Mouse (Mus musculus): ENCODE results near the gene Mettl15. TPM values are rescaled to one million over a fixed set of nuclear protein-coding genes. Genes with fewer than 3 reads are reported as not detected.
A peak's percentile ranks its signal among the peaks of the same experiment; 100 is the strongest.

Gene Mettl15
- total and polyA plus RNA-seq, 3 experiments: 5.1 to 11.5 (median 5.6) TPM

- H3K9me3 ChIP-seq (replicated peaks; ENCODE audit: low read length): no peaks in the 10 kb centered on the region
- dilution Hi-C loops (cut with MboI; ENCODE audit: extremely low pct_ligation_motif_present, extremely low pct_unique_long_range_greater_than_20kb, low sequenced_read_pairs): no loop called here
- no peak overlapping the region for H3K9ac ChIP-seq (ENCODE audit: insufficient read depth, low read depth)
- no peak for DNase-seq (ENCODE audit: extremely low read depth)
- no peak overlapping the region for H3K4me3 ChIP-seq (replicated peaks in 1 of 3; ENCODE audit: low read depth in 2 of 3, low read length in 2 of 3, poor library complexity in 1 of 3)
- peaks cover 2 to 20% of the 10 kb centered on the region in 2 experiments for H3K36me3 ChIP-seq (replicated peaks in 1 of 2; ENCODE audit: control insufficient read depth in 1 of 2, insufficient read depth in 1 of 2, low read length in 1 of 2)
- H3K4me2 ChIP-seq (ENCODE audit: insufficient read depth, low read depth, poor library complexity, severe bottlenecking): no peak overlapping the region
- in situ Hi-C loops (cut with MboI; ENCODE audit: low pct_ligation_motif_present, low pct_unique_long_range_greater_than_20kb, low sequenced_read_pairs): no loop called here
- H3K27ac ChIP-seq (ENCODE audit: insufficient read depth, low read depth): no peak overlapping the region
- H3K79me2 ChIP-seq (replicated peaks; ENCODE audit: control insufficient read depth, extremely low read depth, insufficient read depth, poor library complexity, severe bottlenecking): peaks cover 38% of the 10 kb centered on the region
- TF ChIP-seq JUND (conservative IDR thresholded peaks at IDR 0.05; ENCODE audit: low read depth, low read length): no peak
- no peak for TF ChIP-seq HCFC1 (IDR thresholded peaks at IDR 0.05; ENCODE audit: low read depth, low read length)
- TF ChIP-seq RCOR1 (conservative IDR thresholded peaks at IDR 0.05; ENCODE audit: low read depth, low read length): no peak
- no peak for TF ChIP-seq POLR2AphosphoS2 (IDR thresholded peaks at IDR 0.05; ENCODE audit: low read depth, low read length)
- no peak for TF ChIP-seq UBTF (IDR thresholded peaks at IDR 0.05; ENCODE audit: low read depth, low read length)
- TF ChIP-seq IRF4 (IDR thresholded peaks at IDR 0.05; ENCODE audit: low read depth, low read length): no peak
- TF ChIP-seq MXI1 (IDR thresholded peaks at IDR 0.05; ENCODE audit: low read depth, low read length): no peak
- TF ChIP-seq PAX5 (IDR thresholded peaks at IDR 0.05; ENCODE audit: low read length): no peak
- TF ChIP-seq NRF1 (IDR thresholded peaks at IDR 0.05; ENCODE audit: low read depth, low read length): no peak
- H3K27me3 ChIP-seq (replicated peaks): no peaks in the 10 kb centered on the region
- H3K4me1 ChIP-seq (ENCODE audit: control insufficient read depth in 1 of 2, insufficient read depth in 2 of 2): peaks cover 0 to 39% of the 10 kb centered on the region in 2 experiments; a peak in 3 of 4 replicates
Observed at GRCm38 (mm10) chr2:109284121-109284520, 3.6 kb upstream of the Mettl15 start.

- H3K4me1 ChIP-seq (ENCODE audit: control insufficient read depth in 1 of 2, insufficient read depth in 2 of 2): peaks cover 0 to 29% of the 10 kb centered on the region in 2 experiments; a peak in 2 of 4 replicates
- no peaks in the 10 kb centered on the region for H3K27me3 ChIP-seq (replicated peaks)
- peak overlapping the region; percentile 59 for H3K27ac ChIP-seq (ENCODE audit: insufficient read depth, low read depth)
- no peaks in the 10 kb centered on the region for H3K9me3 ChIP-seq (replicated peaks; ENCODE audit: low read length)
- peak overlapping the region; percentile 42 for H3K9ac ChIP-seq (ENCODE audit: insufficient read depth, low read depth)
- in situ Hi-C loops (cut with MboI; ENCODE audit: low pct_ligation_motif_present, low pct_unique_long_range_greater_than_20kb, low sequenced_read_pairs): no loop called here
- peaks cover 0 to 11% of the 10 kb centered on the region in 2 experiments for H3K36me3 ChIP-seq (replicated peaks in 1 of 2; ENCODE audit: control insufficient read depth in 1 of 2, insufficient read depth in 1 of 2, low read length in 1 of 2)
- dilution Hi-C loops (cut with MboI; ENCODE audit: extremely low pct_ligation_motif_present, extremely low pct_unique_long_range_greater_than_20kb, low sequenced_read_pairs): no loop called here
- H3K4me3 ChIP-seq (replicated peaks in 1 of 3; ENCODE audit: low read depth in 2 of 3, low read length in 2 of 3, poor library complexity in 1 of 3): peak overlapping the region; percentile 74 to 93 (median 90)
- no peak for DNase-seq (ENCODE audit: extremely low read depth)
- H3K4me2 ChIP-seq (ENCODE audit: insufficient read depth, low read depth, poor library complexity, severe bottlenecking): peak overlapping the region; percentile 81
- TF ChIP-seq MAFK (IDR thresholded peaks at IDR 0.05; ENCODE audit: insufficient replicate concordance, low read length) (no peak), RAD21 (IDR thresholded peaks at IDR 0.05; ENCODE audit: low read depth, low read length) (no peak), JUND (conservative IDR thresholded peaks at IDR 0.05; ENCODE audit: low read depth, low read length) (no peak), POLR2AphosphoS2 (IDR thresholded peaks at IDR 0.05; ENCODE audit: low read depth, low read length) (no peak), RCOR1 (conservative IDR thresholded peaks at IDR 0.05; ENCODE audit: low read depth, low read length) (no peak), USF1 (IDR thresholded peaks at IDR 0.05; ENCODE audit: low read depth, low read length) (no peak), MXI1 (IDR thresholded peaks at IDR 0.05; ENCODE audit: low read depth, low read length) (no peak), PAX5 (IDR thresholded peaks at IDR 0.05; ENCODE audit: low read length) (no peak)
- peaks cover 30% of the 10 kb centered on the region for H3K79me2 ChIP-seq (replicated peaks; ENCODE audit: control insufficient read depth, extremely low read depth, insufficient read depth, poor library complexity, severe bottlenecking)
Observed at GRCm38 (mm10) chr2:109281341-109281690, 768 bp upstream of the Mettl15 start.

GRCm38 (mm10) chr2:109280272-109280599 lies 312 bp downstream of the Mettl15 start:
- Histone ChIP-seq H3K9ac (ENCODE audit: insufficient read depth, low read depth) (no peak overlapping the region; the same call in 1 of the 2 replicates), H3K9me3 (replicated peaks; ENCODE audit: low read length) (no peaks in the 10 kb centered on the region), H3K27ac (ENCODE audit: insufficient read depth, low read depth) (no peak overlapping the region), H3K27me3 (replicated peaks) (no peaks in the 10 kb centered on the region), H3K36me3 (replicated peaks in 1 of 2; ENCODE audit: control insufficient read depth in 1 of 2, insufficient read depth in 1 of 2, low read length in 1 of 2) (peaks cover 0 to 6% of the 10 kb centered on the region in 2 experiments), H3K4me1 (ENCODE audit: control insufficient read depth in 1 of 2, insufficient read depth in 2 of 2) (peaks cover 0 to 19% of the 10 kb centered on the region in 2 experiments; a peak in 2 of 4 replicates), H3K4me3 (replicated peaks in 1 of 3; ENCODE audit: low read depth in 2 of 3, low read length in 2 of 3, poor library complexity in 1 of 3) (peak overlapping the region; percentile 40 to 93 (median 64)), H3K4me2 (ENCODE audit: insufficient read depth, low read depth, poor library complexity, severe bottlenecking) (peak overlapping the region; percentile 51), H3K79me2 (replicated peaks; ENCODE audit: control insufficient read depth, extremely low read depth, insufficient read depth, poor library complexity, severe bottlenecking) (peaks cover 20% of the 10 kb centered on the region)
- in situ Hi-C loops (cut with MboI; ENCODE audit: low pct_ligation_motif_present, low pct_unique_long_range_greater_than_20kb, low sequenced_read_pairs) (no loop called here), dilution Hi-C loops (cut with MboI; ENCODE audit: extremely low pct_ligation_motif_present, extremely low pct_unique_long_range_greater_than_20kb, low sequenced_read_pairs) (no loop called here)
- DNase-seq (ENCODE audit: extremely low read depth): no peak
- TF ChIP-seq ELF1 (IDR thresholded peaks at IDR 0.05; ENCODE audit: low read depth, low read length) (no peak), EP300 (IDR thresholded peaks at IDR 0.05; ENCODE audit: low read length) (no peak), JUND (conservative IDR thresholded peaks at IDR 0.05; ENCODE audit: low read depth, low read length) (no peak), NELFE (IDR thresholded peaks at IDR 0.05; ENCODE audit: low read depth, low read length) (peak; percentile 66), PAX5 (IDR thresholded peaks at IDR 0.05; ENCODE audit: low read length) (no peak), MAFK (IDR thresholded peaks at IDR 0.05; ENCODE audit: insufficient replicate concordance, low read length) (no peak), GABPA (IDR thresholded peaks at IDR 0.05; ENCODE audit: insufficient replicate concordance, low read depth, low read length) (no peak), ZMIZ1 (IDR thresholded peaks at IDR 0.05; ENCODE audit: low read depth, low read length) (no peak; the same call in 1 of the 2 replicates), TBP (conservative IDR thresholded peaks at IDR 0.05; ENCODE audit: low read depth, low read length) (no peak), MAX (IDR thresholded peaks at IDR 0.05; ENCODE audit: low read length) (peak; percentile 58), KAT2A (IDR thresholded peaks at IDR 0.05; ENCODE audit: insufficient replicate concordance, low read length) (no peak), BHLHE40 (IDR thresholded peaks at IDR 0.05; ENCODE audit: low read depth, low read length) (0 out of 2 replicates have a peak, but pooled peaks have one; percentile 12), ETS1 (conservative IDR thresholded peaks at IDR 0.05; ENCODE audit: low read depth, low read length) (no peak; the same call in 1 of the 2 replicates), USF2 (conservative IDR thresholded peaks at IDR 0.05; ENCODE audit: low read depth, low read length) (no peak), SIN3A (IDR thresholded peaks at IDR 0.05; ENCODE audit: low read length) (no peak), CHD2 (IDR thresholded peaks at IDR 0.05; ENCODE audit: low read length) (no peak)

Measured in CH12.LX (cell line).